Mouse (Mus musculus) 3134 (cell line): ENCODE data around the gene Midn.
A peak's percentile ranks its signal among the peaks of the same experiment; 100 is the strongest.

ENCODE experiments used
- DNase-seq: peaks from one replicate; pipeline ENCODE4 v3.0.0-alpha.2; 2011; ENCODE audit warnings: low spot score; ENCODE audit not compliant: insufficient read length; ENCODE audit errors: extremely low read depth

Midn gene

DNA sequence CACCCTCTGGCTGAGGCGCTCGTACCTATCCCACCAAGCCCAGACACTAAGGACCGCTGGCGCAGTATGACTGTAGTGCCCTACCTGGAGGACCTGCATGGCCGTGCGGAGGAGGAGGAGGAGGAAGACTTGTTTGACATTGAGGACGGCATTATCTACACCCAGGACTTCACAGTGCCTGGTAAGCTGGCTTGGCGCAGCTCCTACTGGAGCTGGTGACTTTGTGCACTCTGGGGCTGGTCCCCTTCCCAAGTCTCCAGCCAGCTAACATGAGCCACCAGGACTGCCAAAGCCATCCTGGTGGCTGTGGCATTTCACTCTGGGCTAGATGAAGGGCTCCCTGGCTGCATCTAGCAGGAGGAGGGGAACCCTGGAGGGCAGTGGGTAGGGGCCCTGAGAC is 20.2 kb upstream of the Midn start:
- no peak for DNase-seq

- DNase-seq = no peak
Observed at GRCm38 (mm10) chr10:80129846-80130245, 18.2 kb upstream of the Midn start.

- DNase-seq = no peak
Observed at GRCm38 (mm10) chr10:80130403-80131031, 17.6 kb upstream of the Midn start.

DNA sequence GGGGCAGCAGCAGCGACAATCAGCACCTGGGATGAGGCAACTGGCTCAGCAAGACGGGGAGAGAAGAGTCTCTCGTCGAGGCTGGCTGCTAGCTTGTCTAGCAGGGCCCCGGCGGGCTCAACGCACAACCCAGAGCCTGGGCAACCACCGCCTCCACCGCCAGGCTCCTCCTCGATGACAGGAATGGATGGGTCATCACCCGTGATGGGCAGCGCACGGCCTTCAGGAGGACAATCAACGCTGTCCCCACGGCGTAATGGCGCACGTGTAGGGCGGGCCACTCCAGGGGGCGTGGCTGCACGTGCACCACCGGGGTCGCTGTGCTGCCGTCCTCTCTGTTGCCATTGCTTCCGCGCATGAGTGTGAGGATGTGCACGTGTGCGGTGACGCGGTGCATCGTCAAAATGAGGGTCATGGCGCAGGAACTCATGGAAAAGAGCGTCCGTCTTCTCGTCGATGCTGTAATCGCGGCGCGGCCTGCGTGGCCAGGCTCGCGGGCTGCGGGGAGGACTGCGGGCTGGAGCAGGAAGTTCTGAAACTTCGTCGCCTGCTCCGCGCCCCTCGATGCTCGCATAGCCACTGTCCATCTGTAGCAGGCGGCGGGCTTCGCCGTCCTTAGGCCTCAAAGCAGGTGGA is 16.6 kb upstream of the Midn start:
- no peak for DNase-seq

- DNase-seq = no peak
Observed at GRCm38 (mm10) chr10:80131952-80132350, 16.1 kb upstream of the Midn start.

- no peak for DNase-seq
Observed at GRCm38 (mm10) chr10:80133226-80133849, 14.7 kb upstream of the Midn start.

DNA sequence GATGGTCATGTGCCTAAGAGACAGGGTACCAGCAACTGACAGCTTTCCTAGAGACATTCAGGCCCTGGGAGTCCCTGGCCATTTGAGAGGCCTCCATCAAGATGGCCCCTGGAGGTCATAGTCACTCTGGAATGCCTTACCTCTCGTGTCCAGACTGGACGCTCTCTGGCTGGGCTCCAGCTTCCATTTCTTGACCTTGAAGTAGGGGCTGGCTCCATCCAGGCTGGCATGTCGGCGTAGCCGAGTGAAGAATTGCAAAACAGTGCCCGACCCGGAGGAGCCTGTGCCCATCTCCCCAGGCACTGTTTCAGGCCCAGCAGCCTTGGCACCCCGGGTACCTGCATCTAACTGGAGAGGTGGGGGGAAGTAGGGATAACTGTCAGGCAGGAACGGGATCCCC is 13.7 kb upstream of the Midn start:
- no peak for DNase-seq

DNA sequence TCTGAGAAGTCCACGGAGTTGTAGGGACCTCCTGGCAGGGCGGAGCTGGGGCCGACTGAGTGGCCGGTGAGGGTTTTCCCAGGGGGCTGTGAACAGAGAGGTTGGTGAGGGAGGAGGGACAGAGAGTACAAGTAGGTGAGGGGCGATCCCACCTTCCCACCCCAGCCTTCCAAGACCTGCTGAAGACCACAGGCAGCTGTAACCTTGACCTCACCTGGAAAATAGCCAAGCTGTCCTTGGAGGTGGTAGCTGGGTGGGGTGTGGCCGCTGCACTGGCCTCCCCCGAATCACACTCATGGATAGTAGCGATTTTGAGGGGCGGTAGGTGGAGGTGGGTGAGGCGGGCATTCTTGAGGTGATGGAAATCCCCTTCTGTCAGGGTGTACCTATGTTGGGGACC is 12.9 kb upstream of the Midn start:
- no peak for DNase-seq

DNA sequence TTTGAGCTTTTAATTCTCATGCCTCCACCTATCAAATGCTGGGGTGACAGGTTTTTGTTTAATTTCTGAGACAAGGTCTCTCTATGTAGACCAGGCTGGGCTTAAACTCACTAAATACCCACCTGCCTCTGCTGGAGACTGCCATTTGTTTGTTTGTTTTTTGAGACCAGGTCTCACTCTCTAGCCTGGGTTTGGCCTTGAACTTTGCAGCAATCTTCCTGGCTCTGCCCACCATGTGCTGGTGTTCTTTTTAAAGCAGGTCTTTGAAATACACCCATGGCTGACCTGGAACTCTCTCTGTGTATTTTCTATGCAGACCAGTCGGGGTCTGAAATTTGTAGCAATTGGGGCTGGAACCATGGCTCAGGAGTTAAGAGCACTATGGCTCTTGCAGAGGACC is 12.4 kb upstream of the Midn start:
- no peak for DNase-seq

GRCm38 (mm10) chr10:80136179-80136951 is 11.7 kb upstream of the Midn start:
- DNase-seq = no peak

DNA sequence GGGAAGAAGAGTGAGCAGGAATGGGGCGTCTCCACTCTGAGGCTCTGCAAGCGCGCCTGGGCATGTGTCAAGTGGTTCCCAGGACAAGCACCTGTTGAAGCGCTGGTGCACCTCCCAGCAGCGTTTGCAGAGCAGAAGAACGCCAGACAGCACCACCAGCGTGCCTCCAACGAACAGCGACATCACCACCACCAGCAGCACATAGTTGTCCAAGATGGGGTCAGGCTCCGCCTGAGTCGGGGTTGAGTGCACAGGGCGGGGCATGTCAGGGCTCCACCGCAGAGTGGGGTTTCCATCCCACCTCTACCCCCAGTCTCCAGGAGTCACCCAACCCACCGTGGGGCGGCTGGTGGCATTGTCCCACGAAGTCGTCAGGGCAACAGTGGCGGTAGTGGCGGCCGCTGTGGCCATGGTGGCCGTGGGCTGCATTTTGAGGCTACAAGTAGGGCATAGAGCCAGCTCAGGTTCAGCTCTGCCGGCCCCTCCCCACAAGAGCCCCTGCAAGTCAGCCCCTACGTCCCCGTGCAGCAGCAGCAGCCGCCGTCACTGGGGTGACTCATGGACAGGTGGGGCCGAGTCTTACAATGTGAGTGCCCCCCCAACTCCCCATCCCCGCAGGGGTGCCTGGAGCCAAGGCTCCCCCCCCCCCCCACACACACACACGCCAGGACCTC is 11.0 kb upstream of the Midn start:
- DNase-seq = no peak

DNA sequence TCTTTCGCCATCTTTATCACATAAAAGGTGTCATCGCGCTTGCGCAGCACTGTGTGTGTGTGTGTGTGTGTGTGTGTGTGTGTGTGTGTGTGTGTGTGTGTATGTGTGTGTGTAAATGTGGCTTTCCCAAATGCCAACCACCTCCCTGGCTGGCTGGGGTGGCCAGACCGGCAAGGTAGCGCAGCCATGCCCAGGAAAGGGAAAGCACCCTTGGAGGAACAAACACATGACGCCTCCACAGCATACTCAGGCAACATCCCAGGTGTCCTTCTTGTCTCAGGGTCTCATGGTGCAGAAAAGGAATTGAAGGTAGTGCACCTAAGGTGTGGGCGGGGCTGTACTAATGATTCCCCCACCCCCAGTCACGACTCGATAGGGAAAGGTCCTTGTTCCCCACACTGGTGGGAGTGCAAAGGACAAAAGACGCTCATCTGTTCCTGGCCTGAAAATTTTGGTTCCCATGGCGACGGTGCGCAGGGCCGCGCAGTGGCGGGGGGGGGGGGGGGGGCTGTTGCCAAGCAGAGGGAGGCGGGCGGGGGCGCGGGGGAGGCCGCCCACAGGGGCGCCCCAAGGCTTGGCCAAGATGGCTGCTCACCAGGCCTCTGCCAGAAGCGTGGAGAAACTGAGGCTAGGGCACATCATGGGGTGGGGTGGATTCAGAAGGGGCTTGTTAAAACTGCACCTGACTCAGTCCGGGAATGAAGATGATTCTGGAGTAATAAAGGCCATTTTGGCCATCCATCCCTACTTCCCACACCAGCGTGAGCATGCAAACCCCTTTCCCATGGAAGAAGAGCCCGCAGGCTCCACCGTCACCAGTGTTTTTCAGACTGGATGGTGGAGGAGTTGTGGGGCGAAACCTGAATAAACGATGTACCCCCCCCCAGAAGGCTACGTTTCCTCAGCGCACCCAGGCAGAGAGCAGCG is 10.2 kb upstream of the Midn start:
- no peak for DNase-seq

DNA sequence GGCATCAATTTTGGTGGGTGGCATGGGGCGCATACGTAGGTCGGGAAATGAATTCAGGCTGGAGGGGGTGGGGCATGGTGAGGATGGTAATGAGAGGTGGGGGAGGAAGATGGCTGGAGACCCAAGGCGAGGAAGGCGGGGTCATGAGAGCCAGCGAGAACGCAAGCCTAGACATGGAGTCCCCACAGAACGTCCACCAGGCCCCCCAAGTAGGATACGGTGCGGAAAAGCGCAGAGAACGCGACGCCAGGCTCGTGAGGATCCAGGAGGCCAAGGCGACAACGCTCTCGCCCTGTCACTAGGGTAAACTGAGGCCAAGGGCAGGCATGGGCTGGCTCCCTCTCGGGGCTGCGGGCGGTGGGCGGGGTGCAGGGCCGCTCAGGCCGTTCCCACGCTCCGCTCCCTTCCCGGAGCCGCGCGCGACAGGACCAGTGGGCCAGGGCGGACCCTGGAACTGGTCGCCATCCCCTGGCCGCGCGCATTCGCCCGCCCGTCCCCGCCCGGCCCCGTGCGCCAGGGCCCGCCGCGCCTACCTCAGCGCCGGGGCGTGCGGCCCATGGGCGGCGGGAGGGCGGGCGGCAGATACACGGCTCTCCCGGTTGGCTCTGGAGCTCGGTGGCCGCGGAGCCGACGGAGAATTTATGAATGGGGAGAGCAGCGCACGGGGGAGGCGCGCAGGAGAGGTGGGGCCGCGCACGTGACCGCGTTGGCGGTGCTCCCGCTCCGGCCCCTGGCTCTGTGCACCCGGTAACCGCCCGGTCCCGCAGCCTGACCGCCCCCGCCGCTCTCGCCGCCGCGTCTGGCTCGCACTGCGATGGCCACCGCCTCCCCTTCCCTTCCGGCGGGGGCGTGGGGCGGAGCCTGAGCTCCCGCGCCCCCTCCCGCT is 9.3 kb upstream of the Midn start, which contains the start of gene Atp5d:
TSS of gene Atp5d (plus strand) at position 80 of the 886 bp plus-strand sequence.
- DNase-seq = no peak

DNA sequence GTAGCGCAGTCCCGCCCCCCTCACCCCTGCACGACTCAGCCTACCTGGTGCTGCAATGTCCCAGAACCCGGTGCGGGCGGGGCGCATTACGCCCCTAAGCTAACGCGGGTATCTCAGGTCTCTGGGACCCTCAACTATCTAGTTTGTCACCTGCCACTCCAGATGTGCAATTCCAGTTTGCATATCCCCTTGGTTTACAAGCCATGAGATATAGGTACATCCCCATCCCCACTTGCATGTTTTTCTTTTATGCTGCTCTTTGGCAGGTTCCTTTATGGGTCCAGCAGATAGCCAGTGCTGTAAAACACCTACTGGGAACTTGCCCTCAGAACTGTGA is 8.7 kb upstream of the Midn start:
- no peak for DNase-seq

GRCm38 (mm10) chr10:80139975-80140665 is 8.0 kb upstream of the Midn start:
- DNase-seq = no peak

GRCm38 (mm10) chr10:80140666-80141035 is 7.4 kb upstream of the Midn start, which contains the start of gene Cbarp:
Gene Cbarp, minus strand, starts transcription at chr10:80140835.
- DNase-seq = no peak

DNA sequence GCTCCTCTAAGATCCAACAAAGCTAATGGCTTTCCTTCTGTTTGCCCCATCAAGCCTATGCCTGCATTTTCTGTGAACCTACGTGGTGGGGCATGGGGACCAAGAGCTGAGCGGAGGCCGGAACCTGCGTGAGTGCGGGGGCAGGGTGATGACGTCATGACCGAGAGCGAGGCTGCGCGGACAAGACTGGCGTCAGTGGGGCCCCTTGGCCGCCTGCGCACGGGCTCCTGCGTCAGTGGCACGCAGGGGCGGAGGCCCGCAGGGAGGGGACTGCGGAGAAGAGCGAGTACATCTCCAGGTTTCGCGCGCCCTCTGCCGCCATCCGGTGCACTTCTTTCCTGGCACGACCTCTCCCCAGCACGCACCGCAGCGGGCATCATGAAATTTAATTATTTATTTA is 6.8 kb upstream of the Midn start:
- peak; percentile 98 for DNase-seq

DNA sequence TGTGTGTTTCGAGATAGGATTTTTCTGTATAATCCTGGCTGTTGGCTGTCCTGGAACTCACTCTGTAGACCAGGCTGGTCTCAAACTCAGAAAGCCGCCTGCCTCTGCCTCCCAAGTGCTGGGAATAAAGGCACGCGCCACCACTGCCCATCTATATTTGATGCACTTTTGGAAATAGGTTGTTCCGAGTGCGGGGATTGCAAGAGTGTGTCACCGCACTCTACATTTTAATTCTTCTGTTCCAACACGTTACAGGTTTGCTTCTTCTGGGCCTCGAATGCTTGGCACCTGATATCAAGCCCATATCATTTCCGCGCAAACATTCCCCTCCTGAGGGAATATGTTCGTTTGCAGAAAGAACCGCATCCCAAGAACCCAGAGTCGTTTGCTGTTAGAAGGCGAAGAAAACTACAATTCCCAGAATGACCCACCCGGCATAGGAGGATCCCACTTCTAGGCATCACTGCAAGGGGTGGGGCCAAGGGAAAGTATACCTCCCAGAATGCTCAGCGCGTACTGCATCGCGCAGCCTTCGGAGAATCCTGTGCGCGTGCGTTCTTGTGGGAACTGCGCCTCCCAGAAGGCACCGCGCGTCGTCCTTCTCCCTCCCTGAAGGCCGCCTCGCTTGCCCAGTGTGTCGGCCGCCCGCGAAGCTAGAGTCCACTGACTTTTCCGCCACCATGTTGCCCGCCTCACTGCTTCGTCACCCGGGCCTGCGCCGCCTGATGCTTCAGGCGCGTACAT is 6.1 kb upstream of the Midn start:
- peak; percentile 91 for DNase-seq
